Mouse (Mus musculus) testis, adult 2 months (tissue): Measurements from ENCODE around the gene Klhl32.

Source experiments
- CTCF ChIP-seq: fragments of 200-500 bp; IDR thresholded peaks from 2 replicates; pipeline ENCODE4 v1.5.1; 2012; ENCODE audit warnings: low read depth, mild to moderate bottlenecking, inconsistent platforms, low read length, moderate library complexity; ENCODE audit not compliant: control insufficient read depth, insufficient read depth, insufficient replicate concordance
- POLR2A ChIP-seq: fragments of 200-500 bp; IDR thresholded peaks from 2 replicates; pipeline ENCODE4 v1.6.1; 2012; ENCODE audit warnings: low read depth, mild to moderate bottlenecking, inconsistent platforms, low read length, moderate library complexity; ENCODE audit not compliant: control insufficient read depth

GRCm38 (mm10) chr4:24596942-24597611, 253.8 kb downstream of the Klhl32 start:
- no peak for TF ChIP-seq POLR2A
- TF ChIP-seq CTCF: no peak
